Comparison of ENCODE assay signal across 8 mouse cellular contexts in the genomic region with DNA sequence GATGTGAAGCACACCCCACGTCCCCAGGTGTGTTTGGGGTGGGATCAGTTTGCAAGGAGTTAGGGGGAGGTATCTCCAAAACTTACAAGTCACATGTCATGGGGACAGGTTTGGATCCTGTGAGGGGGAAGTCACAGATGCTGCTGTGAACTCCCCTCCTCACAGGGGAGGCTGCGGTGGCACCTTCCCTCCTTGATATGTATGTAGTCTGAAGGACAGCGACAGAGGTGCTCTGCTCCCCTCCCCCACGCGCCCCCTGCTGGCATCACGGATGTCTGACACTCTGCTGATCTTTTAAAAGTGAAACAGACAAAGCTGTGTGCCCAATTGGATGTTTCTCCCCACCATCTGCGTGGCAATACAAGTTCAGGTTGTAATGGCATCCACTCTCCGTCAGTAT. TPM values are rescaled to one million over a fixed set of nuclear protein-coding genes. Genes with fewer than 3 reads are reported as not detected.
DNase-seq lines count a peak whose midpoint lies in the region; ATAC-seq and TF ChIP-seq lines count a peak whose summit lies in the region.

No protein-coding gene starts in this region.

- H3K4me1 ChIP-seq in ES-Bruce4 (ENCODE audit: control insufficient read depth, insufficient read depth, low read length) = no peaks in the 10 kb centered on the region
- no peaks in the 10 kb centered on the region for H3K4me1 ChIP-seq in limb, embryonic 10.5 days
- no peaks in the 10 kb centered on the region for H3K4me1 ChIP-seq in midbrain, postnatal 0 days (ENCODE audit: insufficient read depth, low read length)
- H3K4me1 ChIP-seq in thymus, adult 2 months (replicated peaks; ENCODE audit: control insufficient read depth, insufficient read depth, low read length) = peaks cover 3% of the 10 kb centered on the region

- H3K27ac ChIP-seq in ES-Bruce4 (ENCODE audit: insufficient read depth, low read length) = no peak overlapping the region
- no peak overlapping the region for H3K27ac ChIP-seq in limb, embryonic 10.5 days
- H3K27ac ChIP-seq in midbrain, postnatal 0 days (ENCODE audit: low read depth, low read length) = no peak overlapping the region
- no peak overlapping the region for H3K27ac ChIP-seq in thymus, adult 2 months (ENCODE audit: control insufficient read depth, insufficient read depth, low read length)

- WGBS in limb, embryonic 10.5 days = 26% methylated on average over 8 of the region's 8 CpGs
- 23% methylated on average over 8 of the region's 8 CpGs for WGBS in midbrain, postnatal 0 days
- 13% methylated on average over 8 of the region's 8 CpGs for WGBS in thymus, adult 2 months

- peak; percentile 64 for ATAC-seq in frontal cortex, adult (ENCODE audit: low TSS enrichment)
- 0 out of 2 replicates have a peak, but pooled peaks have one; percentile 33 for ATAC-seq in midbrain, postnatal 0 days (ENCODE audit: low FRiP score)

- TF ChIP-seq CTCF in ES-Bruce4 (IDR thresholded peaks at IDR 0.05; ENCODE audit: low read depth, low read length) = peak; percentile 79
- peak; percentile 80 for TF ChIP-seq CTCF in midbrain, postnatal 0 days (IDR thresholded peaks at IDR 0.05)
- TF ChIP-seq CTCF in thymus, adult 2 months (IDR thresholded peaks at IDR 0.05; ENCODE audit: borderline replicate concordance, control insufficient read depth, extremely low read depth, insufficient read depth, low read length, poor library complexity) = peak; percentile 82; the same call in 1 of the 2 replicates

- intact Hi-C loops in heart, postnatal 10 days (cut with DNase I) = loop anchor here (5.0 to 10.0 kb wide), 2 partner anchors 102 to 519 kb away; no protein-coding TSS in a partner anchor

- TF ChIP-seq EP300 in ES-Bruce4 (IDR thresholded peaks at IDR 0.05; ENCODE audit: insufficient read depth, low read depth, low read length) = no peak

- H3K9me3 ChIP-seq in ES-Bruce4 (replicated peaks; ENCODE audit: control insufficient read depth, insufficient read depth, low read length, poor library complexity, severe bottlenecking) = peaks cover 2% of the 10 kb centered on the region; the same call in 1 of the 2 replicates
- H3K9me3 ChIP-seq in limb, embryonic 10.5 days (replicated peaks) = no peaks in the 10 kb centered on the region
- no peaks in the 10 kb centered on the region for H3K9me3 ChIP-seq in midbrain, postnatal 0 days (ENCODE audit: low read length)

- no peak for TF ChIP-seq POLR2A in ES-Bruce4 (IDR thresholded peaks at IDR 0.05; ENCODE audit: insufficient read depth, low read length)
- no peak for TF ChIP-seq POLR2A in thymus, adult 2 months (IDR thresholded peaks at IDR 0.05; ENCODE audit: control insufficient read depth, extremely low read depth, insufficient read depth, low read length, poor library complexity)

- H3K4me2 ChIP-seq in midbrain, postnatal 0 days (ENCODE audit: low read depth, low read length, poor library complexity, severe bottlenecking) = no peak overlapping the region

- H3K4me3 ChIP-seq in ES-Bruce4 (ENCODE audit: low read depth, low read length) = no peak overlapping the region
- no peak overlapping the region for H3K4me3 ChIP-seq in limb, embryonic 10.5 days
- no peak overlapping the region for H3K4me3 ChIP-seq in midbrain, postnatal 0 days (ENCODE audit: low read depth, low read length)
- no peak overlapping the region for H3K4me3 ChIP-seq in thymus, adult 2 months (ENCODE audit: control insufficient read depth, insufficient read depth, low read length)

- no peak overlapping the region for H3K9ac ChIP-seq in ES-Bruce4 (ENCODE audit: low read depth, poor library complexity, severe bottlenecking)
- H3K9ac ChIP-seq in midbrain, postnatal 0 days (replicated peaks; ENCODE audit: low read length, poor library complexity, severe bottlenecking) = no peak overlapping the region

- no peaks in the 10 kb centered on the region for H3K36me3 ChIP-seq in ES-Bruce4 (ENCODE audit: control insufficient read depth, insufficient read depth, low read length, poor library complexity, severe bottlenecking)
- no peaks in the 10 kb centered on the region for H3K36me3 ChIP-seq in limb, embryonic 10.5 days
- no peaks in the 10 kb centered on the region for H3K36me3 ChIP-seq in midbrain, postnatal 0 days (ENCODE audit: insufficient read depth, low read length)
- no peaks in the 10 kb centered on the region for H3K36me3 ChIP-seq in thymus, adult 2 months (ENCODE audit: control insufficient read depth, insufficient read depth, low read length)

- no peaks in the 10 kb centered on the region for H3K27me3 ChIP-seq in ES-Bruce4 (ENCODE audit: control insufficient read depth, insufficient read depth, low read length, poor library complexity, severe bottlenecking)
- no peaks in the 10 kb centered on the region for H3K27me3 ChIP-seq in limb, embryonic 10.5 days (ENCODE audit: low read depth, poor library complexity, severe bottlenecking)
- H3K27me3 ChIP-seq in midbrain, postnatal 0 days (ENCODE audit: insufficient read depth, low read length) = no peaks in the 10 kb centered on the region
- H3K27me3 ChIP-seq in thymus, adult 2 months (ENCODE audit: control insufficient read depth, insufficient read depth, low read length) = no peaks in the 10 kb centered on the region

- DNase-seq in frontal cortex, postnatal 25 days (ENCODE audit: low spot score in 2 of 2) = no peak
- DNase-seq in embryo, embryonic 11 days = peak; percentile 67
- peak; percentile 53 to 75 for DNase-seq in heart, postnatal 10 days
- peak; percentile 78 for DNase-seq in limb, embryonic 10.5 days (ENCODE audit: low spot score)
- peak; percentile 48 for DNase-seq in midbrain, postnatal 0 days (ENCODE audit: low spot score)
- peak; percentile 78 for DNase-seq in thymus, adult 2 months

RNA-seq across cellular contexts. Expression of a gene that starts 35.5 kb away (rescaled TPM):
- 10.7 and 12.0 TPM in 2 replicates for polyA plus RNA-seq in ES-Bruce4 (2011; ENCODE audit: insufficient read depth, insufficient read length, low read depth, missing spikeins)
- total RNA-seq in heart, postnatal 10 days (2021) = 10 to 100 TPM in 1 of 2 experiments, 1 to 10 TPM in 1; 9.5 to 10.2 TPM
- 7.1 and 8.2 TPM in 2 replicates for polyA plus RNA-seq in limb, embryonic 10.5 days (2016; fragmentation: Nextera tagmentation; extraction: Ambion mirVana)
- 7.7 and 11.2 TPM in 2 replicates for total RNA-seq in midbrain, postnatal 0 days (2014; rRNA removed)
- 4.7 and 4.8 TPM in 2 replicates for polyA plus RNA-seq in midbrain, postnatal 0 days (2015; fragmentation: Nextera tagmentation; extraction: Ambion mirVana)
- polyA plus RNA-seq in thymus, adult 2 months (2012; rRNA removed) = 5.4 and 5.5 TPM in 2 replicates

Comparison
In these comparisons a context has a peak if more than half of its experiments do, and no peak if none do; other contexts are left out.
1. DNase-seq: peak in embryo, embryonic 11 days (single experiment), heart, postnatal 10 days (2 of 2), limb, embryonic 10.5 days (single experiment), midbrain, postnatal 0 days (single experiment) and thymus, adult 2 months (single experiment); none in frontal cortex, postnatal 25 days (0 of 2).
2. Peak in every context shown above with its lines, with median percentiles within 50 percentile points of each other: CTCF ChIP-seq.